Mouse (Mus musculus): Measurements from ENCODE around the gene Pak1.
"Not testable (repeated sequence)": the region's sequence is repeated elsewhere in the genome, so short reads cannot be mapped to it uniquely, and the experiment has no call there.

Pak1 gene

GRCm38 (mm10) chr7:97849557-97849956 is 61.2 kb downstream of the Pak1 start:
- in situ Hi-C loops (cut with MboI) = not testable (repeated sequence)

- in situ Hi-C loops (cut with MboI) = no loop called here
These were observed 62.0 kb downstream of the Pak1 start for GRCm38 (mm10) chr7:97850331-97850730.

DNA sequence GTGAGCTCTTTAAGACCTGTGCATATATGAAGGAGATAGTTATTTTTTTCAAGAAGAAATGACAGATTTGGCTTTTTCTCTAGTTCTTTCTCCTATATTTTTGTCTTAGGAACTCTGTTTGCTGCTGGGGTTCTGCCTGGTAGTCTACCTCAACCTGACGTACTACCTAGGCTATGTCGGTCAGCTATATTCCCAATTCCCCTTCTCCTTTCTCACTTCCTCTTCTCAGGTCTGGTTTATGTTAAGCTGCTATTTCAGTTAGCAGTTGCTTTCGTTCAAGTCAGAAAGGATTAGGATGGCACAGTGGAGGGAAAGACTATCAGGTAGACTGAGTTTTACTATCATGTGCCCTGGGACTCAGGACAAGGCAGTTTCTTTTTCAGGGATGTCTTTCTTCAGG is 75.2 kb downstream of the Pak1 start:
- in situ Hi-C loops (cut with MboI) = no loop called here

DNA sequence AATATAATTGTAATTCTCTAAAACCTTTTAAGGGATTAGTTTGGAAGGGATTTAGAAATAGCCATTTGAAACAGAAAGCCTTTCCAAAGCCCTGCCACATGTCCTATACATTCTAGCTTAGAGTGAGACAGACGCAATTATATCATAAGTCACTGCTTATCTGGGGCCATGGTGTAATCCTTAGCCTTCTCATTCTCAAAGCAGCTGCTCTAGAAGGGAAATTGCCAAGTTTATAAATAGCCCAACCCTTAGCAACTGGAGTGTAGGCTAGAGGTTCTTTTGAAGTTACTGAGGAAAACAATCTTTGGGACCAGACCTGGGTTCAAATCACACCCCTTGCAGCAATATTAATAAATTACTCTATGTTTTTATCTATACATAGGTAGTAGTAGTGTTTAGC is 76.2 kb downstream of the Pak1 start:
- in situ Hi-C loops (cut with MboI) = no loop called here

DNA sequence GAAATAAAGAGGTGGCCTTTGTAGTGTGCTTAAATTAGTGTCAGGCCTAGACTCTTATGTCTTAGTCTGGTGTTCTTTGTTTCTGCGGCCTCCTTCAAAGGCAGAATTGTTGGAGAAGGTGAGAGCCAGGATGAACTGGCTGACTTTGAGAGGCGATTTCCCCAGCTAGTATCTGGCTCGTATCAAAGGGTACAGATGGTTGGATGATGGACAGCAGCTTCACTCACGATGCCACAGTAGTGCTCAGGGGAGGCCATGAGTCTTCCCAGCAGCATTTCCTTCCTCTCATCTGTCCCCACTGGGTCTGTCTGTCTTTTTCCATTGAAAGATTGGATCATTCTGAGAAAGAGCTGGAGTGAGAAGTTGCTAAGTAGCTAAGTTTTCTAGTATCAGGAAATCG is 79.5 kb downstream of the Pak1 start:
- in situ Hi-C loops (cut with MboI) = no loop called here

- in situ Hi-C loops (cut with MboI) = no loop called here
These were observed 80.4 kb downstream of the Pak1 start for GRCm38 (mm10) chr7:97868766-97869165.

DNA sequence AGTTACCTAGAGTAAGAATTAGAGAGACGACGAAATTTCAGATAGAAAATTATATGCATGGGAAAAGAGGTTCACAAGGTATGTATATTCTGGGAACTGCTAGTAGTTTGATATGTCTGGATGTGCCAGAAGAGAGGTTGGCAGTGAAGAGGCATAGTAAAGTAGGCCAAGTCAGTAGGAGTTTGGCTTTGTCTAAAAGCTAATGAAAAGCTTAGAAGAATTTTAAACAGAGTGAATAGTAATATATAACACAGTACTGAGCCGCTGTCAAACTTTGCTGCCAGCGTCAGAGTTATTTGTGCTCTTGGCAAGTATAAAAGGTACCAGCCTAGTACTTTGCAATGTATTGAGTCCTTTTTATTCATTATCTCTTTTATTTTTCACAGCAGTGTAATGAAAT is 84.1 kb downstream of the Pak1 start:
- in situ Hi-C loops (cut with MboI) = no loop called here

GRCm38 (mm10) chr7:97873317-97873716 is 85.0 kb downstream of the Pak1 start:
- in situ Hi-C loops (cut with MboI) = no loop called here

DNA sequence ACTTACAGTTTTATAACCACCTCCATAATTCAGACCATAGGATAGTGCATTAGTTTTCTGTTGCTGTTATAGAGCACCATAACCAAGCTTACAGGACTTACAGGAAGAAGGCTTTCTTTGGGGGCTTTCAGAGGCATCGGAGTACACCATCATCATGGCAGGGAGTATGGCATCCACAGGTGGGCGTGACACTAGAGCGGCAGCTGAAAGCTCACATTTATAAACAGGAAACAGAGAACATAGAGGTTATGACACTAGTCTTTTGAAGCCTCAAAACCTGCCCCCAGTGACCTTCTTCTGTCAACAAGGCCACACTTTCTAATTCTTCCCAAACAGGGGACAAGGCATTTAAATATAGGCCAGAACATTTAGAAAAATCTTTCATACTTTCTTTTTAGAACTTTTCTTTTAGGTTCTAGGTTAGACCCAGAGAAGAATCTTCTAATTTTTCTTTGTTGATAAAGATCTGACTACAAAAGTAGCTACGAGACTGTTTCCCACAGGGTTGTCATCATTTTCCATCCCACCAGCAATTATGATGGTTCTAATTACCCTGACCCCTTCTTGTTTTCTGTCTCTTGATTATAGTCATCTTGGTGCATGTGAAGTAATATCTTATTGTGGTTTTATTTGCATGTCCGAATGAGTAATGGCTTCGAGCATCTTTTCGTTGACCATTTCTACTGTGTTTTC is 89.7 kb downstream of the Pak1 start:
- in situ Hi-C loops (cut with MboI) = no loop called here

DNA sequence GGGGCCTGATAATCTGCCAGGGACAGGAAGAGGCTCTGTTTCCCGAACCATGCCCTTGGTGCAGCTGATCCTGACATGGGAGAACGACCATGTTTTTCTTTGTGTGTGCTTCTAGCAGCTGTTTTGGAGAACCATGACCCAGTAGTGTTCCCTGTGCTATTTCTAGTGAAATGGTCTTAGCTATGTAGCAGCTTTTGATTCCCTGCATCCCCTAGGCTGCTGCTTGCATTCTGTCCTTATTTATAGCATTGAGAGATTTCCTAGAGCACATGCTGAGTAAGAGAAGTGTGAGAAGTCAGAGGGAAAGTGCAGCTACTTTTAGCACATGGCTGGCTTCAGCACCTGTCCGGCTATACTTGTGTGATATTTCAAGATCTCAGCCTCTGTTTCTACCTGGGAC is 123.3 kb downstream of the Pak1 start:
- in situ Hi-C loops (cut with MboI) = no loop called here

DNA sequence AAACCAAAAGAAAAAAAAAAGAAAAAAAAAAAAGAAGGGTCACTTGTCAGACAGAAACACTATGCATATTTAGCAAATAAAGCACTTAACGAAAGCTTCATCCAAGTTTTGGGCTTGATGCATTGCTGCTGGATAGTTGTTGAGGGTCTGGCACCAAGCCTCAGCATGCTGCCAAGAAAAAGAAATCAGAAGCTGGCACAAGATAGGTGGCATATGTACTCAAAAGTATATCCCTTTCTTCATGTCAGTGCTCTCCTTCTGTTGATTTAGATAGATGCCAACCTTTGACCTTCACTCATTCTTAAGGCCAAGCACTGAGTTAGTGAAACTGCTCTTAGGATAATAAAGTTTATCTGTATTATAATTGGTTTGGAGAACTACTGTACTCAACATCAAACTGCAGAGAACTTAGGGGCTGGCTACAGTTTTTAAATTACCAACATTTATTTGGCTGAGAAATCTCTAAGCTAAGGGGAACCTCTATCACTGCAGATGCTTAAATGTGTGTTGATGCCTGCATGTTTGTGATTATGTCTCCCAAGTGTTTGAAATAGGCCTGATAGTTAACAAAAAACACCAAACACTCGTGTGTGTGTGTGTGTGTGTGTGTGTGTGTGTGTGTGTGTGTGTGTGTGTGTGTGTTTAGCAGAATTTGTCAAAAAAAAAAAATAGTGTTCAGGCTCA is 126.6 kb downstream of the Pak1 start:
- in situ Hi-C loops (cut with MboI) = no loop called here

DNA sequence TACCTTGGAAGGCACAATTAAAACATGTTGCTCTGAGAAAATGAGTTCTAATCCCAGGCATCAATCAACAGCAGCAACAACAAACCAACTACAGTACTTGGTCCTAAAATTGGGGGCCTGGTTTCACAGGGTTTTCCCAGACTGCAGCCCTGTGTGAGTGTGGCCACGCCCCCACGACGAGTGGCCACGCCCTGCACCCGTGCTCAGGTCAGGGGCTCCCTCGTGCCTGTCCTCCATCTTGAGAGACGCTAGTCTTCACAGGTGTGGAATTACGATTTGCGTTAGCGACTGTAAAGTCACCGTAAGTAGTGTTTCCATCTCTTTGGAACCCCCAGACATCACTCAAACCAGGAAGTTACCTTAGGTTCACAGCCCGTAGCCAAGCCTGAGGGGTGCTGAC is 131.4 kb downstream of the Pak1 start, which contains the start of gene Gdpd4:
Gdpd4 (plus strand) TSS at position 214 of the 400 bp plus-strand sequence.
- in situ Hi-C loops (cut with MboI) = no loop called here

DNA sequence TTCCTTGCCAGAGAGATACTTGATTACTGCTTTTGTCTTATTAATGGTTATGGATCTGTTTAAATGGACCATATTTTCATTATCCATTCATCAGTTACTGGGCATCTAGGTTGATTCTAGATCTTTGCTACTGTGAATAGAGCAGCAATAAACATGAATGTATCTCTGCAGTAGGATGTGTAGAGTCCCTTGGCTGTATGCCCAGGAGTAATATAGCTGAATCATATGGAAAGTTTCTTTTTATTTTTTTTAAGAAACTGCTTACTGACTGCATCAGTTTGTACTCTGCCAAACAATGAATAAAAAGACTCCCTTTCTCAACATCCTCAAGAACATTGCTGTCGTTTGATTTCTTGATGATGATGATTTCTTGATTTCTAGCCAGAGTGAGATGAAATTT is 137.5 kb downstream of the Pak1 start:
- in situ Hi-C loops (cut with MboI) = no loop called here

DNA sequence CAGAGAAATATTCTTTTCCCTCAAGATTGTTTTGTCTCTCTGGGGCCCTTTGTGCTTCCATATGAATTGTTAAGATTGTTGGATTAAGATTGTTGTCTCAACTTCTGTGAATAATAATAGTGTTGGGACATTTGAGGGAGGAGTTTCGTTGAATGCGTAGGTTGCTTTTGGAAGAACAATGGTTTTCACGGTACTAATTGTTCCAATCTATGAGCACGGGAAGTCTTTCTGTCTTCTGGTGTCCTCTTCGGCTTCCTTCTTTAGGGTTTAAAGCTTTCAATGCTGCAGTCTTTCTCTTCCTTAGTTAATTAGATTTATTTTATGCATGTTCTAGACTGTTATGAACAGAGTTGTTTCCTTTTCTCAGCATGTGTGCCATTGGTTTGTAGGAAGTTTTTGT is 138.6 kb downstream of the Pak1 start:
- in situ Hi-C loops (cut with MboI) = no loop called here

- in situ Hi-C loops (cut with MboI) = no loop called here
These were observed 156.1 kb downstream of the Pak1 start for GRCm38 (mm10) chr7:97944485-97944884.

Measured in mature B cell (primary cell).